Comparison of ENCODE assay signal across 8 mouse cellular contexts in genomic region chr17:28521920-28522319, GRCm38 (mm10). TPM values are rescaled to one million over a fixed set of nuclear protein-coding genes. Genes with fewer than 3 reads are reported as not detected.
DNase-seq lines count a peak whose midpoint lies in the region; ATAC-seq and TF ChIP-seq lines count a peak whose summit lies in the region.
"Had no signal": no experiment of that assay in that cellular context is flagged by ENCODE, and none has a peak within 500 bp of the region (broad histone marks: within the 10 kb centered on the region; RNA-seq: fewer than 3 reads in every experiment).

No protein-coding gene starts in this region.

- H3K36me3 ChIP-seq in midbrain, embryonic 10.5 days: no peaks in the 10 kb centered on the region
- no peaks in the 10 kb centered on the region for H3K36me3 ChIP-seq in midbrain, embryonic 11.5 days (ENCODE audit: control insufficient read depth, insufficient read depth, low read length)
- no peaks in the 10 kb centered on the region for H3K36me3 ChIP-seq in forebrain, embryonic 12.5 days (replicated peaks)
- no peaks in the 10 kb centered on the region for H3K36me3 ChIP-seq in kidney, postnatal 0 days (ENCODE audit: insufficient read depth, low read length)
- H3K36me3 ChIP-seq in small intestine, adult 2 months (ENCODE audit: control insufficient read depth, insufficient read depth, low read length): no peaks in the 10 kb centered on the region

- ATAC-seq in midbrain, embryonic 11.5 days (ENCODE audit: low FRiP score): no peak
- no peak for ATAC-seq in forebrain, embryonic 12.5 days (ENCODE audit: low FRiP score)
- ATAC-seq in kidney, postnatal 0 days (replicated peaks; ENCODE audit: low FRiP score, low read depth): no peak

- peaks cover 46% of the 10 kb centered on the region for H3K4me1 ChIP-seq in midbrain, embryonic 10.5 days
- peaks cover 18% of the 10 kb centered on the region for H3K4me1 ChIP-seq in midbrain, embryonic 11.5 days (ENCODE audit: control insufficient read depth, insufficient read depth, low read length)
- H3K4me1 ChIP-seq in forebrain, embryonic 12.5 days: peaks cover 27% of the 10 kb centered on the region
- H3K4me1 ChIP-seq in kidney, postnatal 0 days (replicated peaks; ENCODE audit: insufficient read depth, low read length): peaks cover 20% of the 10 kb centered on the region
- peaks cover 24% of the 10 kb centered on the region for H3K4me1 ChIP-seq in small intestine, adult 2 months (ENCODE audit: control insufficient read depth, insufficient read depth, insufficient read length, low read length)

- H3K27ac ChIP-seq in midbrain, embryonic 10.5 days (replicated peaks): no peak overlapping the region
- no peak overlapping the region for H3K27ac ChIP-seq in midbrain, embryonic 11.5 days (ENCODE audit: low read depth, low read length)
- no peak overlapping the region for H3K27ac ChIP-seq in forebrain, embryonic 12.5 days
- peak overlapping the region; percentile 93 for H3K27ac ChIP-seq in kidney, postnatal 0 days
- peak overlapping the region; percentile 77 for H3K27ac ChIP-seq in small intestine, adult 2 months (ENCODE audit: insufficient read depth, low read depth, low read length)

- H3K9ac ChIP-seq in midbrain, embryonic 11.5 days (ENCODE audit: low read length): no peak overlapping the region
- no peak overlapping the region for H3K9ac ChIP-seq in forebrain, embryonic 12.5 days
- H3K9ac ChIP-seq in kidney, postnatal 0 days (ENCODE audit: low read depth, low read length): 0 out of 2 replicates have a peak overlapping the region, but pooled peaks have one; percentile 2

- H3K27me3 ChIP-seq in midbrain, embryonic 10.5 days (ENCODE audit: low read depth, poor library complexity, severe bottlenecking): peaks cover 86% of the 10 kb centered on the region
- H3K27me3 ChIP-seq in midbrain, embryonic 11.5 days (ENCODE audit: control insufficient read depth, insufficient read depth, low read length): peaks cover 33% of the 10 kb centered on the region
- peaks cover 47% of the 10 kb centered on the region for H3K27me3 ChIP-seq in forebrain, embryonic 12.5 days
- H3K27me3 ChIP-seq in kidney, postnatal 0 days (ENCODE audit: insufficient read depth, low read length): no peaks in the 10 kb centered on the region
- H3K27me3 ChIP-seq in small intestine, adult 2 months (ENCODE audit: control insufficient read depth, insufficient read depth, low read length): no peaks in the 10 kb centered on the region

- no peak for DNase-seq in midbrain, embryonic 10.5 days (ENCODE audit: low spot score)
- no peak for DNase-seq in midbrain, embryonic 11.5 days (ENCODE audit: low spot score, missing footprints)
- no peak for DNase-seq in kidney, postnatal 0 days (ENCODE audit: low spot score)
- no peak for DNase-seq in embryo, embryonic 10.5 days (ENCODE audit: low spot score)
- no peak for DNase-seq in gastrocnemius, postnatal 10 days

- no peak overlapping the region for H3K4me2 ChIP-seq in midbrain, embryonic 11.5 days
- peak overlapping the region; percentile 97 for H3K4me2 ChIP-seq in forebrain, embryonic 12.5 days
- peak overlapping the region; percentile 96 for H3K4me2 ChIP-seq in kidney, postnatal 0 days (ENCODE audit: low read length)

- no peak for TF ChIP-seq CTCF in kidney, postnatal 0 days (IDR thresholded peaks at IDR 0.05; ENCODE audit: low read depth)
- no peak for TF ChIP-seq CTCF in small intestine, adult 2 months (IDR thresholded peaks at IDR 0.05; ENCODE audit: extremely low read depth, insufficient read length, insufficient replicate concordance, low read depth, low read length)

- H3K9me3 ChIP-seq in midbrain, embryonic 10.5 days (replicated peaks): peaks cover 8% of the 10 kb centered on the region; the same call in 1 of the 2 replicates
- no peaks in the 10 kb centered on the region for H3K9me3 ChIP-seq in midbrain, embryonic 11.5 days (ENCODE audit: control insufficient read depth, low read length)
- no peaks in the 10 kb centered on the region for H3K9me3 ChIP-seq in forebrain, embryonic 12.5 days
- no peaks in the 10 kb centered on the region for H3K9me3 ChIP-seq in kidney, postnatal 0 days (replicated peaks; ENCODE audit: low read length)

- H3K4me3 ChIP-seq in midbrain, embryonic 10.5 days: peak overlapping the region; percentile 85
- no peak overlapping the region for H3K4me3 ChIP-seq in midbrain, embryonic 11.5 days (ENCODE audit: low read depth, low read length)
- peak overlapping the region; percentile 70 for H3K4me3 ChIP-seq in forebrain, embryonic 12.5 days (replicated peaks)
- peak overlapping the region; percentile 64; the same call in 1 of the 2 replicates for H3K4me3 ChIP-seq in kidney, postnatal 0 days (replicated peaks; ENCODE audit: low read depth, low read length)
- peak overlapping the region; percentile 69 for H3K4me3 ChIP-seq in small intestine, adult 2 months (ENCODE audit: low read depth, low read length)

- TF ChIP-seq POLR2A in small intestine, adult 2 months (IDR thresholded peaks at IDR 0.05; ENCODE audit: low read depth, low read length): no peak

- WGBS in midbrain, embryonic 10.5 days: 42% methylated on average over 6 of the region's 6 CpGs
- WGBS in midbrain, embryonic 11.5 days: 46% methylated on average over 6 of the region's 6 CpGs
- 33% methylated on average over 6 of the region's 6 CpGs for WGBS in forebrain, embryonic 12.5 days
- 31% methylated on average over 6 of the region's 6 CpGs for WGBS in kidney, postnatal 0 days
- WGBS in small intestine, adult 2 months: 25% methylated on average over 6 of the region's 6 CpGs

RNA-seq across cellular contexts. Expression of gene Fkbp5, which starts 4.6 kb away (rescaled TPM):
- 28.9 and 31.9 TPM in 2 replicates for polyA plus RNA-seq in midbrain, embryonic 10.5 days (2016; fragmentation: Nextera tagmentation; extraction: Ambion mirVana)
- polyA plus RNA-seq in midbrain, embryonic 11.5 days (2014; fragmentation: Nextera tagmentation; extraction: Ambion mirVana): 9.8 and 10.9 TPM in 2 replicates
- 34.9 and 37.4 TPM in 2 replicates for polyA plus RNA-seq in forebrain, embryonic 12.5 days (2016; fragmentation: Nextera tagmentation; extraction: Ambion mirVana)
- polyA plus RNA-seq in kidney, postnatal 0 days (2015; fragmentation: Nextera tagmentation; extraction: Ambion mirVana): 16.2 and 20.4 TPM in 2 replicates
- 4.0 and 10.6 TPM in 2 replicates for polyA plus RNA-seq in small intestine, adult 2 months (2012; rRNA removed)
- total RNA-seq in gastrocnemius, postnatal 10 days (2021): 10 to 100 TPM in 1 of 2 experiments, 1 to 10 TPM in 1; 6.0 to 14.4 TPM

RNA-seq across cellular contexts. Expression of gene Armc12, which starts 8.7 kb away (rescaled TPM):
- not detected in 2 replicates for polyA plus RNA-seq in midbrain, embryonic 10.5 days (2016; fragmentation: Nextera tagmentation; extraction: Ambion mirVana)
- not detected in 2 replicates for polyA plus RNA-seq in midbrain, embryonic 11.5 days (2014; fragmentation: Nextera tagmentation; extraction: Ambion mirVana)
- not detected in 2 replicates for polyA plus RNA-seq in forebrain, embryonic 12.5 days (2016; fragmentation: Nextera tagmentation; extraction: Ambion mirVana)
- polyA plus RNA-seq in kidney, postnatal 0 days (2015; fragmentation: Nextera tagmentation; extraction: Ambion mirVana): not detected in 2 replicates
- not detected in 2 replicates for polyA plus RNA-seq in small intestine, adult 2 months (2012; rRNA removed)
- total RNA-seq in gastrocnemius, postnatal 10 days (2021): not detected
- total RNA-seq: adrenal gland, adult 8-10 months had no signal

RNA-seq across cellular contexts. Expression of gene Clpsl2, which starts 27.3 kb away (rescaled TPM):
- not detected in 2 replicates for polyA plus RNA-seq in midbrain, embryonic 10.5 days (2016; fragmentation: Nextera tagmentation; extraction: Ambion mirVana)
- not detected in 2 replicates for polyA plus RNA-seq in midbrain, embryonic 11.5 days (2014; fragmentation: Nextera tagmentation; extraction: Ambion mirVana)
- not detected in 2 replicates for polyA plus RNA-seq in forebrain, embryonic 12.5 days (2016; fragmentation: Nextera tagmentation; extraction: Ambion mirVana)
- not detected in 2 replicates for polyA plus RNA-seq in kidney, postnatal 0 days (2015; fragmentation: Nextera tagmentation; extraction: Ambion mirVana)
- not detected in 2 replicates for polyA plus RNA-seq in small intestine, adult 2 months (2012; rRNA removed)
- total RNA-seq in gastrocnemius, postnatal 10 days (2021): not detected
- total RNA-seq: adrenal gland, adult 8-10 months had no signal

RNA-seq across cellular contexts. Expression of gene Clps, which starts 38.6 kb away (rescaled TPM):
- polyA plus RNA-seq in midbrain, embryonic 10.5 days (2016; fragmentation: Nextera tagmentation; extraction: Ambion mirVana): not detected in 2 replicates
- not detected in 2 replicates for polyA plus RNA-seq in midbrain, embryonic 11.5 days (2014; fragmentation: Nextera tagmentation; extraction: Ambion mirVana)
- not detected in 2 replicates for polyA plus RNA-seq in forebrain, embryonic 12.5 days (2016; fragmentation: Nextera tagmentation; extraction: Ambion mirVana)
- not detected in 2 replicates for polyA plus RNA-seq in kidney, postnatal 0 days (2015; fragmentation: Nextera tagmentation; extraction: Ambion mirVana)
- polyA plus RNA-seq in small intestine, adult 2 months (2012; rRNA removed): 1,332 and 30,405 TPM in 2 replicates
- not detected for total RNA-seq in gastrocnemius, postnatal 10 days (2021)
- total RNA-seq: adrenal gland, adult 8-10 months had no signal

RNA-seq across cellular contexts. Expression of gene Lhfpl5, which starts 53.5 kb away (rescaled TPM):
- polyA plus RNA-seq in midbrain, embryonic 10.5 days (2016; fragmentation: Nextera tagmentation; extraction: Ambion mirVana): 1.2 and 1.5 TPM in 2 replicates
- polyA plus RNA-seq in midbrain, embryonic 11.5 days (2014; fragmentation: Nextera tagmentation; extraction: Ambion mirVana): 1.4 and 2.0 TPM in 2 replicates
- polyA plus RNA-seq in forebrain, embryonic 12.5 days (2016; fragmentation: Nextera tagmentation; extraction: Ambion mirVana): 1.3 and 1.5 TPM in 2 replicates
- polyA plus RNA-seq in kidney, postnatal 0 days (2015; fragmentation: Nextera tagmentation; extraction: Ambion mirVana): 0.17 TPM in 1 of 2 replicates, not detected in the other
- 0.66 and 1.0 TPM in 2 replicates for polyA plus RNA-seq in small intestine, adult 2 months (2012; rRNA removed)
- total RNA-seq in gastrocnemius, postnatal 10 days (2021): not detected

Comparison
In these comparisons a context has a peak if more than half of its experiments do, and no peak if none do; other contexts are left out.
1. H3K27ac ChIP-seq: peak in kidney, postnatal 0 days (single experiment) and small intestine, adult 2 months (single experiment); none in midbrain, embryonic 10.5 days (single experiment), midbrain, embryonic 11.5 days (single experiment) and forebrain, embryonic 12.5 days (single experiment).